Mouse (Mus musculus) layer of hippocampus, postnatal 10 days (tissue): Measurements from ENCODE around the gene 2510009E07Rik. TPM values are rescaled to one million over a fixed set of nuclear protein-coding genes. Genes with fewer than 3 reads are reported as not detected.
A peak's percentile ranks its signal among the peaks of the same experiment; 100 is the strongest.

ENCODE experiments used
- DNase-seq, 2 experiments: peaks; one replicate each; pipeline ENCODE4 v3.0.0; 2021; ENCODE audit warnings: low spot score in 2 of 2
- total RNA-seq, 2 experiments: library from RNA; stranded (reverse); gene quantifications; 2 replicates each; pipeline ENCODE4 v1.2.3; 2021

Gene 2510009E07Rik
- total RNA-seq, 2 experiments from 2014 or later: 65.8 to 70.8 TPM

GRCm38 (mm10) chr16:21636156-21636853, 58.2 kb downstream of the 2510009E07Rik start:
- no peak for DNase-seq

GRCm38 (mm10) chr16:21634460-21634859, 60.0 kb downstream of the 2510009E07Rik start:
- DNase-seq: no peak

GRCm38 (mm10) chr16:21631815-21632222, 62.6 kb downstream of the 2510009E07Rik start:
- no peak for DNase-seq

- DNase-seq: no peak
Measured at GRCm38 (mm10) chr16:21630614-21631013, 63.9 kb downstream of the 2510009E07Rik start.

- DNase-seq: no peak
Measured at GRCm38 (mm10) chr16:21628061-21628591, 66.3 kb downstream of the 2510009E07Rik start.

GRCm38 (mm10) chr16:21627248-21627647, 67.2 kb downstream of the 2510009E07Rik start:
- DNase-seq: no peak

- no peak for DNase-seq
Measured at GRCm38 (mm10) chr16:21625784-21626634, 68.5 kb downstream of the 2510009E07Rik start.

GRCm38 (mm10) chr16:21620630-21621029, 73.8 kb downstream of the 2510009E07Rik start:
- DNase-seq: no peak

- DNase-seq: peak; percentile 43 to 56
Measured at GRCm38 (mm10) chr16:21615802-21616201, 78.7 kb downstream of the 2510009E07Rik start.

GRCm38 (mm10) chr16:21610473-21610872, 84.0 kb downstream of the 2510009E07Rik start:
- DNase-seq: no peak

GRCm38 (mm10) chr16:21608176-21608865, 86.1 kb downstream of the 2510009E07Rik start:
- no peak for DNase-seq

GRCm38 (mm10) chr16:21607651-21608040, 86.8 kb downstream of the 2510009E07Rik start:
- DNase-seq: no peak

- no peak for DNase-seq
Measured at GRCm38 (mm10) chr16:21607021-21607650, 87.3 kb downstream of the 2510009E07Rik start.

- DNase-seq: no peak
Measured at GRCm38 (mm10) chr16:21606249-21607020, 88.0 kb downstream of the 2510009E07Rik start.

- no peak for DNase-seq
Measured at GRCm38 (mm10) chr16:21604354-21604753, 90.1 kb downstream of the 2510009E07Rik start.

Other genes starting within 250 kb of the 2510009E07Rik start
- gene Ehhadh, start 93.1 kb upstream of the 2510009E07Rik start, total RNA-seq: 1 to 10 TPM; 1.1 to 1.2 TPM
- 10 to 100 TPM; 13.5 to 15.1 TPM for gene Map3k13, start 99.7 kb upstream of the 2510009E07Rik start, total RNA-seq